Mouse (Mus musculus): Measurements from ENCODE around the gene Slc38a3. TPM values are rescaled to one million over a fixed set of nuclear protein-coding genes. Genes with fewer than 3 reads are reported as not detected.
"Not testable (repeated sequence)": the region's sequence is repeated elsewhere in the genome, so short reads cannot be mapped to it uniquely, and the experiment has no call there.

Gene Slc38a3
- polyA plus RNA-seq, 1 experiment from 2014 or later, result 19.5 TPM

DNA sequence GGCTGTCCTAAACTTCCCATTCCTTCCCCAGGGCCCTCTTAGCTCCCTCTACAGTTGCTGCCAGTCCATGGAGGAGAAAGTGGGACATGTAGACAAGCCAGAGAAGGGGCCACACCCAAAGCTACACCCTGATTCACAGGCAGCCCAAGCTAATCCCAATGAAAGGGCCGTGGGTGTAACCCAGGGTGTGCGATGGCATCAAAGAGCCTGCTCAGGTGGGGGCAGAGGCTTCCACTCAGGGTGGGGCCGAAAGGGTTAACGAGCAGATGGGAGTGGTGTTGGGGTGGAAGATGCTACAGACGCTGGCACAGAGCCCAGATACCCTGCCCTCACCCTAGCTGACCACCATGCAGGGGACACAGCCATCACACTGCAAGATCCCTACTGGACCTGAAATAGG, 23.5 kb upstream of the Slc38a3 start:
- ATAC-seq (ENCODE audit: insufficient read depth, low FRiP score, low read depth), result no peak

GRCm38 (mm10) chr9:107690391-107690790, 21.1 kb upstream of the Slc38a3 start:
- no peak for ATAC-seq (ENCODE audit: insufficient read depth, low FRiP score, low read depth)
- Histone ChIP-seq H3K27ac (no peak overlapping the region), H3K9me3 (no peaks in the 10 kb centered on the region), H3K4me1 (peaks cover 21% of the 10 kb centered on the region), H3K4me2 (no peak overlapping the region), H3K27me3 (replicated peaks) (no peaks in the 10 kb centered on the region), H3K36me3 (peaks cover 35% of the 10 kb centered on the region), H3K9ac (no peak overlapping the region), H3K4me3 (replicated peaks) (no peak overlapping the region)
- WGBS, result 77% methylated on average over 8 of the region's 8 CpGs

More for the DNA sequence above, 23.5 kb upstream of the Slc38a3 start:
- WGBS, result 60% methylated on average over 5 of the region's 5 CpGs
- Histone ChIP-seq H3K9me3 (no peaks in the 10 kb centered on the region), H3K4me1 (peaks cover 29% of the 10 kb centered on the region), H3K9ac (no peak overlapping the region), H3K4me2 (no peak overlapping the region), H3K27ac (no peak overlapping the region), H3K36me3 (peaks cover 28% of the 10 kb centered on the region), H3K27me3 (replicated peaks) (no peaks in the 10 kb centered on the region), H3K4me3 (replicated peaks) (no peak overlapping the region)

GRCm38 (mm10) chr9:107688939-107689338, 19.6 kb upstream of the Slc38a3 start:
- no peak for ATAC-seq (ENCODE audit: insufficient read depth, low FRiP score, low read depth)
- Histone ChIP-seq H3K4me1 (peaks cover 10% of the 10 kb centered on the region), H3K4me2 (no peak overlapping the region), H3K9me3 (no peaks in the 10 kb centered on the region), H3K4me3 (replicated peaks) (no peak overlapping the region), H3K27ac (no peak overlapping the region), H3K27me3 (replicated peaks) (no peaks in the 10 kb centered on the region), H3K9ac (no peak overlapping the region), H3K36me3 (peaks cover 42% of the 10 kb centered on the region)
- 69% methylated on average over 7 of the region's 7 CpGs for WGBS

DNA sequence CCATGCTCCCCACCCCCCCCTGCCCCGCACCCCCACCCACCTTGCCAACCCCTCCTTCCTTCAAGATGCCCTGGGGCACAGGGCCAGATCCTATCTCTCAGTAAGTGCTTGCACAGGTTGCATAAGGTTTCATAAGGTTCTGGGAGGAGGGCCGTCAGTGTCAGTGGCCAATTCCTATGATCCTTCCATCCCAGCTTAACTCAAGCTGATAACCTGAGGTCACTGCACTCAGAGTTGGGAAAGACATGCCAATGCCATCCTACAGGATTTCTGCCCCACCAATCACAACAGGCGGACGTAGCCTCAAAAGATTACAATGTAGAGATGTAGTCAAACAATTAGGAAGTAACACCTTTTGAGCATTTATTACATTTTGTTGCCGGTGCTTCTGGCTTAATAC, 19.1 kb upstream of the Slc38a3 start:
- Histone ChIP-seq H3K27ac (no peak overlapping the region), H3K36me3 (peaks cover 45% of the 10 kb centered on the region), H3K4me1 (peaks cover 10% of the 10 kb centered on the region), H3K4me2 (no peak overlapping the region), H3K9ac (no peak overlapping the region), H3K9me3 (no peaks in the 10 kb centered on the region), H3K27me3 (replicated peaks) (no peaks in the 10 kb centered on the region), H3K4me3 (replicated peaks) (no peak overlapping the region)
- WGBS, result 84% methylated on average over 5 of the region's 5 CpGs
- ATAC-seq (ENCODE audit: insufficient read depth, low FRiP score, low read depth), result no peak

DNA sequence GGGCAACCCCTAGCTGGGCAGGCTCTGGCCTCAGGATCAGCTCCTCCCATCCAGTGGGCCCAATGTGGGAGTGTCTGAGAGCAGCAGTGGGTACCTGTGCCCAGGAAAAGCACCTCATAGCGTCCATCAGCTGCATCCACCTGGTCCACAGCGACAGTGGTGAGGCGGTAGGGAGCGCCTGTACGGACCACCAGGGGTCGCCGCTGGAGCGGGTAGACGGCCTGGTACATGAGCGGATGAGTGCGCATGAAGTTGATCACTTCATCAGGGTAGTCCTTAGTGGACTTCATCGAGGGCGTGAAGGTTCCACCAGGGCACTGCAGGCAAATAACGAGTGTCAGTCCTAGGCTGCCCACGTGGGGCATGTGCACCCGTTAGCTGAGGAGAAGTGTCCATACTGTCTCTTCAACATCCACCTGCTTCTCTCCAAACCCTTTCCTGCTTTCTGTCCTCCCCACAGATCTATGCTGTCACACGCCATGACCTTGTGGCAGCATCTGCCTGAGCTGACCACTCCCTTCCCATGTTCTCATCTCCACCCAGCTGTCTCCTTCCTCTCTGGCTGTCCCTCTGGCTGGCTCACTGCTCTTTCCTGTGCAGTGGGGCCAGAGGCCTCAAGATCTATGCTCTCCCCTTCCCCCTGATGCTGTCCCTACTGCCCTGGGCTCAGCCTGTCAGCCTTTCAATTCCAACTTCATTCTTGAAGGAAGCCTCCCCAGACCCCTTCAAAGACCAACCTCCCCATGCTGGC, 16.1 kb upstream of the Slc38a3 start:
- peak; percentile 37; the same call in 1 of the 2 replicates for ATAC-seq (ENCODE audit: insufficient read depth, low FRiP score, low read depth)
- H3K9ac ChIP-seq, result no peak overlapping the region
- H3K4me1 ChIP-seq, result peaks cover 4% of the 10 kb centered on the region; the same call in 1 of the 2 replicates
- no peak overlapping the region for H3K4me3 ChIP-seq (replicated peaks)
- no peak overlapping the region for H3K4me2 ChIP-seq
- no peak overlapping the region for H3K27ac ChIP-seq
- no peaks in the 10 kb centered on the region for H3K9me3 ChIP-seq
- WGBS, result 45% methylated on average over 17 of the region's 17 CpGs
- H3K36me3 ChIP-seq, result peaks cover 45% of the 10 kb centered on the region
- no peaks in the 10 kb centered on the region for H3K27me3 ChIP-seq (replicated peaks)

GRCm38 (mm10) chr9:107682405-107682804, 13.1 kb upstream of the Slc38a3 start:
- Histone ChIP-seq H3K36me3 (peaks cover 22% of the 10 kb centered on the region), H3K9ac (no peak overlapping the region), H3K9me3 (no peaks in the 10 kb centered on the region), H3K4me1 (peaks cover 4% of the 10 kb centered on the region; the same call in 1 of the 2 replicates), H3K4me3 (replicated peaks) (no peak overlapping the region), H3K27me3 (replicated peaks) (peaks cover 4% of the 10 kb centered on the region), H3K27ac (no peak overlapping the region), H3K4me2 (no peak overlapping the region)
- ATAC-seq (ENCODE audit: insufficient read depth, low FRiP score, low read depth), result no peak
- 77% methylated on average over 20 of the region's 20 CpGs for WGBS

- ATAC-seq (ENCODE audit: insufficient read depth, low FRiP score, low read depth), result no peak
- 31% methylated on average over 5 of the region's 5 CpGs for WGBS
- Histone ChIP-seq H3K9ac (no peak within 1 kb of the TSS), H3K36me3 (peaks cover 17% of the 10 kb centered on the region), H3K9me3 (no peaks in the 10 kb centered on the region), H3K27ac (no peak within 1 kb of the TSS), H3K4me1 (peaks cover 14% of the 10 kb centered on the region), H3K4me3 (replicated peaks) (no peak within 1 kb of the TSS), H3K27me3 (replicated peaks) (peaks cover 24% of the 10 kb centered on the region), H3K4me2 (no peak within 1 kb of the TSS)
These were observed 10.2 kb upstream of the Slc38a3 start, which contains the start of gene Gnat1 for GRCm38 (mm10) chr9:107679501-107679900. Gnat1 (minus strand) TSS chr9:107679712.

- Histone ChIP-seq H3K36me3 (peaks cover 11% of the 10 kb centered on the region), H3K27ac (no peak overlapping the region), H3K9ac (no peak overlapping the region), H3K27me3 (replicated peaks) (peaks cover 24% of the 10 kb centered on the region), H3K4me3 (replicated peaks) (no peak overlapping the region), H3K9me3 (no peaks in the 10 kb centered on the region), H3K4me2 (no peak overlapping the region), H3K4me1 (peaks cover 14% of the 10 kb centered on the region)
- no peak for ATAC-seq (ENCODE audit: insufficient read depth, low FRiP score, low read depth)
- 91% methylated on average over 2 of the region's 2 CpGs for WGBS
These were observed 9.5 kb upstream of the Slc38a3 start for GRCm38 (mm10) chr9:107678861-107679260.

DNA sequence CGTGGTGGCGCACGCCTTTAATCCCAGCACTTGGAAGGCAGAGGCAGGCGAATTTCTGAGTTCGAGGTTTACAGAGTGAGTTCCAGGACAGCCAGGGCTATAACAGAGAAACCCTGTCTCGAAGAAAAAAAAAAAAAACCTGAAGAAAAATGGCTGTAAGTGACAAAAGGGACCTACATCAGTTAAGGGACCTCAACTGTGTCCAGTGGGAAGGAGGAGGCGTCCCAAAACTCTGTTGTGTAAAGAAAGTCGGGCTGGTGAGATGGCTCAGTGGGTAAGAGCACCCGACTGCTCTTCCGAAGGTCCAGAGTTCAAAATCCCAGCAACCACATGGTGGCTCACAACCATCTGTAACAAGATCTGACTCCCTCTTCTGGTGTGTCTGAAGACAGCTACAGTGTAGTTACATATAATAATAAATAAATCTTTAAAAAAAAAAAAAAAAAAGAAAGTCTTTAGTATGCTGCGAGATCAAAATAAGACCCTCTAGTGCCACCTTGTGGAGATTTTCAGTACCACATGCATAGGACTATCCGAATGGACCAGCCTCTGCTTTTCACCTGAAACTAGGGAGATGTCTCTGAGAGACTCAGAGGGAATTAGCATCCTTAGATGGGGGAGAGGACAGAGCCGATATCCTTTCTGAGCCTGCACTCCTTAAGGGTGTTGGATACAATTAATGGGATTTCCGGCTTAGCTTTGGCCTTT, 8.6 kb upstream of the Slc38a3 start:
- H3K9me3 ChIP-seq; ATAC-seq (ENCODE audit: insufficient read depth, low FRiP score, low read depth): not testable (repeated sequence)
- 38% methylated on average over 14 of the region's 14 CpGs for WGBS

DNA sequence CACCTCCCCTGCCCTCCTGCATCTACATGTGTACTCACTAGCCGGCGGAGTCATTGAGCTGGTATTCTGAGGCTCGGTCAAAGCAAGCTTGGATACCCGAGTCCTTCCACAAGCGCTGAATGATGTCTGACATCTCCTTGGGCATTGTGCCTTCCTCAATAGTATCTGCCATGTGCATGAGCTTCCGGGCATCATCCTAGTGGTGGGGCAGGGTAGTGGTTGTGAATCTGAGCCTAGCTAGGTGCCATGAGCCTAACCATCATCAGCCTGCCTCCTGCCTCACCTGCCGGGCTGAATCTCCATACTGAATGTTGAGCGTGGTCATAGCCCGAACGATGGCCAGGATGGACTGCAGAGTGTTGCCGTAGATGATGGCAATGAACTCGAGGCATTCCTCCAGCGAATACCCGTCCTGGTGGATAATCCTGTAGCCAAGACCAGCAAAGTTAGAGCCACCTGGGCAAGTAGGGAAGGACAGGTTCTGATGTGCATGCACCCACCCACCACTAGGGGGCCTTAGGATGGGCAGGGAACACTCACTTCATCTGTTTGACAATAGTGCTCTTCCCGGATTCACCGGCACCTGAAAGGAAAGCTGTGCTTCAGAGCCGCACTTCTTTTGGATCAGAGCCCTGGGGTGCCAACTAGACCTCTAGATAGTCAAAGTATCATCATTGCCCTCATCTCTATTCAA, 7.9 kb upstream of the Slc38a3 start:
- Histone ChIP-seq H3K4me1 (peaks cover 14% of the 10 kb centered on the region), H3K36me3 (no peaks in the 10 kb centered on the region; the same call in 1 of the 2 replicates), H3K4me2 (no peak overlapping the region), H3K27ac (no peak overlapping the region), H3K9me3 (no peaks in the 10 kb centered on the region), H3K9ac (no peak overlapping the region), H3K4me3 (replicated peaks) (no peak overlapping the region), H3K27me3 (replicated peaks) (peaks cover 24% of the 10 kb centered on the region)
- 20% methylated on average over 17 of the region's 17 CpGs for WGBS
- no peak for ATAC-seq (ENCODE audit: insufficient read depth, low FRiP score, low read depth)

More for the DNA sequence above, 8.6 kb upstream of the Slc38a3 start:
- Histone ChIP-seq H3K4me1 (peaks cover 14% of the 10 kb centered on the region), H3K27me3 (replicated peaks) (peaks cover 24% of the 10 kb centered on the region)
- not testable (repeated sequence) for H3K4me3 ChIP-seq (replicated peaks); H3K4me2 ChIP-seq; H3K9ac ChIP-seq; H3K36me3 ChIP-seq; H3K27ac ChIP-seq

DNA sequence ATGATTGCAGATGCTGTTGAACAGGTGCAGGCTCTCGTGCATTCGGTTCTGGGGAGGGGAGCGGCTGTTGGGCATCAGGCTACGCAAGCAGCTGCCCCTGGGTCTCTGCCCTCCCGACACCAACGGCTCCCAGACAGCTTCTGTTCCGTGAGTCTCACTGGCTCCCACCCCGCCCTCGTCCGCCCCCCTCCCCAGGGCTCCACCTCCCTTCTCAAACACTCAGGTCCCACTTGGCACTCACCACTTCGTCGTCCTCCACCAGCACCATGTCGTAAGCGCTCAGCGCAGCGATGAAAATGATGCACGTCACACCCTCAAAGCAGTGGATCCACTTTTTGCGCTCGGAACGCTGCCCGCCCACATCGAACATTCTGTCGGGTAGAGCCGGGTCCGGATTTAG, 7.0 kb upstream of the Slc38a3 start:
- Histone ChIP-seq H3K9ac (no peak overlapping the region), H3K27me3 (replicated peaks) (peaks cover 24% of the 10 kb centered on the region), H3K4me3 (replicated peaks) (peak overlapping the region; percentile 29), H3K27ac (no peak overlapping the region), H3K4me2 (peak overlapping the region; percentile 68), H3K4me1 (peaks cover 14% of the 10 kb centered on the region), H3K9me3 (no peaks in the 10 kb centered on the region), H3K36me3 (no peaks in the 10 kb centered on the region)
- 2% methylated on average over 23 of the region's 25 CpGs for WGBS
- ATAC-seq (ENCODE audit: insufficient read depth, low FRiP score, low read depth), result no peak

Measured in stomach, embryonic 15.5 days (tissue).